Mouse (Mus musculus): Measurements from ENCODE around the gene Sorbs1. TPM values are rescaled to one million over a fixed set of nuclear protein-coding genes. Genes with fewer than 3 reads are reported as not detected.

Gene Sorbs1
- total RNA-seq, 2 experiments from 2014 or later, result 90.0 to 111 TPM

DNA sequence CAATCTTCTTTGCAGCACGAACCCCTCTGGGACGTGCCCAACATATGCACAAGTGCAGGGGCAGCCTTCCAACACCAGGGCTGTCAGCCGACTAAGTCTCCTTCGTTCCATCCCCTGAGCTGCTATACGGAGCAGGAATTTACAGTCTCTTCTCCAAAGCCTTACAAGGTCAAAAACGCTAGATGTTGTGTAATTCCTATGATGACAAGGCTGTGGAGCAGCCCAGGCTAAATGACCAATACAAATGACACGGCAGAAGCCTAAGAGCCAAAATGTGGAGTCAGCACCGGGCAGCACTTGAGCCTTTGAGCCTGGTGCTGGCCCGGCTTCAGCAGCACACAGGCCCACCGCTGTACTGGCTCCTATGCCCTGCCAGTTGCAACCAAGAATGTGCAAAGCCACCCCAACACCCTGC is 35.4 kb downstream of the Sorbs1 start:
- DNase-seq, result peak; percentile 65 to 73

DNA sequence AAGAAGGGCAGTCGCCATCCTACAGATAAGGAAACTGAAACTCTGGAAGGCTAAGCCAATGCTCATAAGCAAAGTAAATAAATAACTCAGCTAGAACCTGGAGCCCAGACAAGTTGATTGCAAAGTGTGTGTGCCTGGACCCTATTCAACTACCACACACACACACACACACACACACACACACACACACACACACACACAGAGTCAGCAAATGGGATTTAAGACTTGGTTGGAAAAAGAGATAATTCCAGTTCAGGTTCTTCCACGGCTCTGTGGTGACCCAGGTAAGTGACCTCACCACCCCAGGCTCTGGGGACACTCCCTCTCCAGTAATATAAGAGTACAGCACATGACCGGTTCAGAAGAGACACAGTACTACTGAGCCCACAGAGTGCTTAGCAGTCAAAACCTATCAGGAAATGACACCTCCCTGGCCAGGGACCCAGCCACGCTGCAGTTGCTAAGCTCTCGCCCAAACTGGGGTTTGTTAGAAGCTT is 36.1 kb downstream of the Sorbs1 start:
- peak; percentile 28 to 32 for DNase-seq

DNA sequence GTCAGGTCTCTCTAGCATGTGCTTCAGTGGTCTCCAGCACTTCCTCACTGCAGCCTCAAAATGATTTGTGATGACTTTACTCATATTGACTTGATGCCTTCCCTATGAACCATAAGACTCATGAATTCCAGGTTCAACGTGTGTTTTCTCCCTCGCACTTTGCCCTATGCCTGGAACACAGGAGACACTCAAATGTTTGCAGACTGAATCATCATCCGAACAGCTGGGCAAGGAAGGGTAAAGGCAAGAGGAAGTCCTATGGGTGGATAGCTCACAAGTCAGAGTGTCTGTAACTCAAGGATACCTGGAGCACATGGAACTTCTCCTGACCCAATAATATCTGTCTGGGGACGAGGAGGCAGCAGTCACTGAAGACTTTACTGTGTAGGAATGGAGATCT is 37.1 kb downstream of the Sorbs1 start:
- no peak for DNase-seq

DNA sequence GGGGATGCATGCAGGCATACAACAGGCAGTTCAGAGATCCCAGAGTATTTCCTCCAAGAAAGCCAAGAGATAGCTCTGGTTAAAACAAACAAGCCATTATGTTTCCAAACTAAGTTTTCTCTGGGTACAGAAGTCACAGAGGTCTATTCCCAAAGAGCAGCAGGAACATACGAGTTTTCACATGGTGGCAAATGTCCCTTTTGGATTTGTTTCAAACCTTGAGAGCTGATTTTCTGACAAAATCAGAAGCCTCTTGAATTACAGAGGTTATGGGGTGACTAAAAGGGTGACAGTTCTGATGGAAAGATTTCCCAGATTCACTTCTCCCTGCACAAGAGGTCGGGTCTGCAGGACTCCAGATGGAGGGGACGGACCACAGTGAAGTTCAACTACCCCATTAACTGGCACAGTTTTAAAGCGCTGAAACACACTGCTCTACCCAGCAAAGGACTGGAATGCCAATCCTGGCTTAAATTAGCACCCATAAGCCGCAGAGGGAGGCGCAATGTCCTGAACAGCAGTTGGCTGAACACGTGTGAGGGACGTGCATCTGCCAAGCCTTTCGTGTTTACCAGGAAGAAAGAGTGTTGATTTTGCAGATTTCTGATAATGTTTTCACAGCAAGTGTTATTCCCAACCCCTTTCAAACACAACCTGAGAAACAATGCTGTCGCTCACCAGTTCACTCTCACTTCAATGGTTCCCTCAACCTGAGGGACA is 41.9 kb downstream of the Sorbs1 start:
- no peak for DNase-seq

DNA sequence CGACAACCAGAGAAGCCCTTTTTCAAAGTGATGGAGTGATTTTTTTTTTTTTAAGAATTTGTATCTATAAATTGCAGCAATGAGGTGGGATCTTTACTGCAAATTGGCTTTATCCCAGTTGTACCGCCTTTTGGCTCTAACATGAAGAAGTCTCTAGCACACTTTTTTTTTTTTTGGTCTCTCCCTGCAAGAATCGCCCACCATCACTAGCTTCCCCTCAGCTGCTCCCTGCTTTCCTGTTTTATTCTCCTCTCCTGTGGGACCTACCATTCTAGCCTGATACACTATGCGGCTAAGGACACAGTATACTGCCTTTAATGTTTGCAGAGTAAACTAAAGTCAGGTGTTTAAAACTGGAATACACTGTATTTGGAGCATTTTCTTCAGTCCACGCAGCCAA is 43.8 kb downstream of the Sorbs1 start:
- DNase-seq, result no peak

DNA sequence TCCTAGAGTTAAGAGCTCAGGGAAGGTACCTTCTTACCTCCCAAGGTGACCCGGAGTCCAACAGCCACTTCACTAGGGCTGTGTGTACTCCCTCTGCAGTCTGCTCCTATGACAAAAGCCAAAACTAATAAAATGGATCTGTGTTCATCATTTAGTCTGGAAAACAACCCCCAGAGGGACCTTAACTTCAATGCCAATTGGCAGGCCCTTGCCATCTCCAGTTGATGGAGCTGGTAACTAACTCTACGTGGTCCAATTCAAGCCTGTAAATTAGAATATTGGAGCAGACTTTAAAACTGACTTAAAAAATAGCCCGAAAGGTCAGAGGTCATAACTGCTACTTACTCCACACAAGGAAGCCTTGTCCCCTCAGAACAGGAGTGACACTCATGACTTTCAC is 45.3 kb downstream of the Sorbs1 start:
- no peak for DNase-seq

DNA sequence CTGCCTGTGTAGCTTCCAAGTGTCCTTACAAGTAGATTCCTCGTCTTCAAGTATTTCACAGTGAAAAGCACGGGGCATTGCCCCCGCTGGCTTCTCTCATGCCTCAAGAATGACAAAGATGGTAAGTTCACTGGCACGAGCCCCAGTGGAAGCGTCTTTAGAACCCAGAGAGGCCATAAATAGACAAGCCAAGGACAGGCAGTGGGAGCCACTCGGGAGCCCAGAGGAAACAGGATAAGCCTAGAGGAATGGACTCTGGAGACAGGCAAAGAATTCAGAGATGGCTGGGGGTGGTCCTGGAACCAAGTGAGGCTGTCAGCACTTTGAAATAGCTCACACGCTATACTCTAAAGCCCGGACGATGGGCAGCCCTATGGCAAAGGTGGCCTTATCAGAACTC is 45.8 kb downstream of the Sorbs1 start:
- peak; percentile 40 to 49 for DNase-seq

DNA sequence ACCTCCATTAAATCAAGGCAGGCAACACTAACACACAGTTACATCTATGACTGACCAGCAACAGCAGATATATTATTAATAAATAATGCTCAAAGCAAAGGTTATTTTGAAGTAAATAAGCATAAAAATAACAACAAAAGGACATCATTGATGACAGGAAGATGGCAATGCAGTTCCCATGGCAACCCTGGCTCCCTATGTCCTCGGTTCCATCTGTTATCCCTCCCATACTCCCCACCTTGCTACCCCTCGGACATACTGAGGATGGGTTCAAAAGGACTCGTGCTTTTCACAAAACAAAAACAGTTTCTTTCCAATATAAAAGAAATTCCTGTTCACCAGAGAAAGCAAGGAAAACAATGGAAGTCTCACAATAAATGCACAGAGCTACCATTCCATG is 48.2 kb downstream of the Sorbs1 start:
- DNase-seq, result no peak

DNA sequence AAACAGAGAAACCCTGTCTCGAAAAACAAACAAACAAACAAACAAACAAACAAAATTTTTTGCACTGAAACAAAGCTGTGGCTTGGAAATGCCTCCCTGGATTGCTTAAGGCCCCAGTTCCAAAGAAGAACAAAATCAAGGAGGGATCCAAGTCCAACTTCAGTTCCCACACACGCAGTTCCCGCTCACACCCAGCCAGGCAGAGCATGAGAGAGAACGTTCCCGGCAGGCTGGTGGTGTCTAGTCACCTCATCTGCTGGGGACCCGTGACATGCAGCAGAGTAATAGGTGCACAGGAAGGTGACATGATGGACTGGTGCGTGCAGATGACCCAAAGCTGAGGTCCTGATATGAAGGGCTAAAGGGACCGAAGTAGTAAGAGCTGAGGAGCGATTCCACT is 49.2 kb downstream of the Sorbs1 start:
- DNase-seq, result no peak

DNA sequence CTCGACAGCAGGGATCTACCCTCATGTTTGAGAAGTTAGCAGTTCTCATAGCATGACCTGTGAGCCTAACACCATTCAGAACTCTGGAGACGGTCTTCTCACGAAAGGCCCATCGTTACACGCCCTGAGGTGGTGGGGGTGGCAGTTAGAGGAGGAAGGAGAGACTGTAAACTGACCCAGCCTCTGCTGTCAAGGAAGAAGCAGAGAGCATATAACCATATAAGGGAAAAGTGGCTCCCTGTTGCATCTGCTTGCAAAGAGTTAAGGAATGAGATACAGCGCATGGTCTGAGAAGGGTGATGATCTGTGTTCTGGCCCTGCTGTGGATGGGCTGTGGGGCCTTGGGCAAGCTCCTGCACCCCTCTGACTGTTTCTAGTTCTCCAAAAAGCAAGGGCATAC is 50.7 kb downstream of the Sorbs1 start:
- no peak for DNase-seq

DNA sequence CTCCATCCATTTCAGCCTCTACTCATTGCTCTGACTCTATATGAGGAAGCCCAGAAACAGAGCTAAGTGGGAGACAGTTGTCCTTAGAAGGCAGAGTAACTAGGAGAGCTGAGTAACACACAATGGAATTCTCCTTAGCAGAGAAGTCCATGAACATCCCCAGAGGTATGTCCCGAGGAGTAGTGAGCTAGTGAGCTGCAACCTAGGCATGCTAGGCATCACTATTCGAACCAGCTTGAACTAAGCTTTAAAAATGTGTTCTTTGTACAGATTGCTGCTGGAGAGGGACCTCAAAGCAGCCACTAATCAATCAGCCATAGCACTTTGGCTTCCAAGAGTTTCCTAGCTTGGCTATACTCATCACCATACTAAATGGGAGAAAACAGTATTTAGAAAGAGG is 51.1 kb downstream of the Sorbs1 start:
- no peak for DNase-seq

DNA sequence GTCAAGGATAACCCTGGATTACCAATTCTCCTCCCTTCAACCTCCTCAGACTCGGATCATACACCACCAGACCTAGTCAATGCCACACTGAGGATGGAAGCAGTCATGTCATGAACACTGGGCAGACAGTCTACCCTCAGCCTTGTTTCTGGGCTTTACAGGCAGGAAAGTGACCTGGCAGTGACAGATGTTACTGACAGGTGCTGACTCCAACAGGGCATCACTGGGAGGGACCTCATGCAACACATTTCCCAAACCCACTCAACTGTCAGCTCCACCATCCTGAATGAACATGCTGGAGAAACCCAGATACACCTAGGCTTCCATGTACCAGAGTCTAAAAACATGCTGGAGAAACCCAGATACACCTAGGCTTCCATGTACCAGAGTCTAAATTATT is 51.9 kb downstream of the Sorbs1 start:
- no peak for DNase-seq

DNA sequence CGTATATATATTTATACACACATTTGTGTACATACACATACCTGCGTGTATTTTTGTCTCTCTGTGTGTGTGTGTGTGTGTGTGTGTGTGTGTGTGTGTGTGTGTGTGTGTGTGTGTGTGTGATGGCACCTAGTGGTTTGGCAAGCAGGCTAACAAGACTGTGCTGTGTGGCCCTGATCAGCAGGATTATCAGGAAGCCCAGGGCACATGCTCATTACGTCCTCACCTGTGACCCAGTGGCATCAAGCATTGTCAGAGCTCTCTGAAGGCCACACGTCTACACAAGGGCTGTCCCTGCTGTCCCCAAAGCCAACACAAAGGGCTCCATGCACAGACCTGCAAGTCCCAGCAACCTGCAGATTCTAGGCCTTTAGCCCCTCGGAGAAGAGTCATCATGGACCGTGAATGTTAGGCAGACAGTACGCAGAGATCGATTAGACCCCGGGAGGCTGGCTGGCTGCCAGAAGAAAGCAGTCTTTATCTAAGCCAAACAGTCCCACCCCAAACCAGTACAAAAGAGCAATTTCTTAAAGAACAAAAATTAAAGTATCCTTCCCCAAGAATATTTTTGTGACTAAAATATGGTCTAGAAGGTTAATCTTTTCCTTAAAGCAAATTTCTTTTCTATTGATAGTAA is 52.6 kb downstream of the Sorbs1 start:
- no peak for DNase-seq

DNA sequence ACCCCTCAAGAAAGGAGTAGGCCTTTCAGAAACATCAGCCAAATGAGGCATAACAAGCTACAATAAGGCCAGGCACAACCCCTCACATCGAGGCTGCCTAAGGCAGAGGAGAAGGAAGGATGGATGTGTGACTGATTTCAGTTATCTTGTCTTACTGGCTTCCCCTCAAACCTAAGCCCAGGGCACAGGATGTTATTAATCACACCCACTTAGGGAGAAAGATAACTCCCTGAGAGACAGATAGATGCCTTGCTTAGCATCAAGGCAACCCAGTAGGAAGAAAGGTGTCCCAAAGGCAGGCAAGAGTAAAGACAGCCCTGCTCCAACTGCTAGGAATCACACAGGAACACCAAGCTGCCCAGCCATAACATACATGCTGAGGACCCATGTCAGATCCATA is 54.2 kb downstream of the Sorbs1 start:
- DNase-seq, result no peak

DNA sequence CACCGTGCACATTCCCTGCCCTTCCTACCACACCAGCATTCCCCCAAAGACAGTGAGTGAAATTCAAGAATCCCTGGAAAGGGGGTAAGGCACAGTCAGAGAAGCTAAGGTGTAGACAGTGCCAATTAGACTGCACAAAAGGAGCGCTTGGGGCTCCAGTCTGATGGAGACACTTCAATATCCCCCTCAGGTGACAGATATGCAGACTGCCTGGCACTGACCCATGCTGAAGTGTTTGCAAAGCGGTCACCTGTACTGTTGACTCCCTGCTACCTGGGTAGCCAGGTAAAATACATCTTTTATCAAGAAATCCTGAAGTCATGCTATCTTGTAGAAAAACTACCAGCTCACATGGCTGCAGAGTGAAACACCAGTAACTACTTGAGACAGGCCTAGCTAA is 54.8 kb downstream of the Sorbs1 start:
- DNase-seq, result no peak

DNA sequence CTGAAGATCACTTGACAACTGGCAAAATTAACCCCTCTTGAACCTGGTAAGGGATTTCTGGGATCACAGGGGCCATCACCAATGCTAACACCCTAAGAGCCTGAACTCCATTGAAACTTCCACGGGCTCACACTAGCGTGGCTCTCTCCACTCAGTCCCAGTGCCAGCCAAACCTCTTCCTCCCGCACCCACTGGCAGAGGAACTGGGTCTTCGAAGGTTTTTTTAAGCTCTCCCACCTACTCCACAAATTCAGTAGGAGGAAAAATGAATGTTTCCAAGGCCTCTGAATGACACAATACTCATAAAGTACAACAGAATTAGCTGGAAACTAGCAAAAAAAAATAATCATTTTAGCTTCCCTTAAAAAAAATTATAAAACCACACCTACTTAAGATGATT is 58.3 kb downstream of the Sorbs1 start:
- DNase-seq, result no peak

DNA sequence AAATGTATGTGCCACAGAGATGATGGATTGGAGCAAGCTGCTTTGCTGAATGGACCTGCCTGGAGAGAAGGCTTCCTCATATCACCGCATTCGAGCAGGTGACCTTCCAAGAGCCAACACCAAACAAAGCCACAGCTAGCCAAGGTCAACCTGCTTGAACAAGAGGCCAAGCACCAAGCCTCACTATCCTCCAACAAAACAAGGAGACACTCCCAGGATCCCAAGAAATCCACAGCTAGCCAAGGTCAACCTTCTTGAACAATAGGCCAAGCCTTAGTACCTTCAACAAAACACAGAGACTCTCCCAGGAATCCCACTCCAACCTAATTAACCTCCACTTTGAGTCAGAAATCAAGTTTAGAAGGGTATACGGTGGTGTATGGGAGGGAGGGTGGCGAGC is 59.5 kb downstream of the Sorbs1 start:
- no peak for DNase-seq

DNA sequence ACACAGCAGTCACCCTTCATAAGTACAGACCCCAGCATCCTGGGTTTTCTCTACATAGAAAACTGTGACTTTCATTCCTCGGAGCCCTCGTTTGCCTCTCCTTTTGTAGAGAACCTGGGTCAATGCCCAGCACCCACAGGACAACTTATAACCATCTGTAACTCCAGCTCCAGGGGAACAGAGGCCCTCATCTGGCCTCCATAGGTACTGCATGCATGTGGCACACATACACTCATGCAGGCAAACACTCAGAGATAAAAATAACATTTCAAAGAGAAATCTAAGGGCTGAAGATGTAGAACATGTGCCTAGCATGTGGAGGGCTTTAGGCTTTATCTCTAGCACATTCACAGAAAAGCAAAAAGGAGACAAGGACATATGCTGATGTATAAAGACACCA is 61.4 kb downstream of the Sorbs1 start:
- no peak for DNase-seq

DNA sequence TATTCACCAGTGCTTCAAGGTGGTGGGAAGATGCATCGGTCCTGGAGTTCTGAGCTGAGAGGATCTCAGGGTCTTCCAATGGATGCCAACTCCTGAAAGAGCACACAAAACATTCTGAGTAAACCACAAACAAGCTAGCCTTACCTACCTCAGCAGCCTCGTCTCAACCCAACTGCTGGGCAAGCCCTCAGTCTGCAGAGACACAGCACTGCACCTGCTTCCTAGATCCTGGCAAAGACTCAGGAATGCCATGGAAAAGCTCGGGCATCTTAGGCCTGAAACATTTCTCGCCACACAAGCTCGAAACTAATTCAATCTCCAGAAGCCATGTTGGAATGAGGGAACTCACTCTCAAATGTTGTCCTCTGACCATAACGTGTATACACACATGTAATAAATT is 62.3 kb downstream of the Sorbs1 start:
- no peak for DNase-seq

DNA sequence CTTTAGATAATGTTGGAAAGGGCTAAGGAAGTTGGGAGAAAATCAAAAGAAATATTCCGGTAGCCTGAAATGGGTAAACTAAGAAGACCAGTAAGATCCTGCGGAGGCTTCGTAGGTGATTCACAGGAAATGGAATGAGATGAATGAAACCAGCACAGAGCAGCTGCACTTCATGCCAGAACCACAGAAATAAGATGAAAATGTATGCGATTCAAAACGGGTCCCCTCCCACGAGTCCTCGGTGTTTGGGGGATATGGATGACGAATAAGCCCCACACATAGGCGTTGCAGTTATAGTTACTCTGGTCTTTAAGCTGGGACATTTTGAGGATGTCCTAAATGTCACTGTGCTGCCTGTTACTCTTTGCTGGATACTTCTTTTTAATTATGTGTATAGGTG is 67.1 kb downstream of the Sorbs1 start:
- no peak for DNase-seq

DNA sequence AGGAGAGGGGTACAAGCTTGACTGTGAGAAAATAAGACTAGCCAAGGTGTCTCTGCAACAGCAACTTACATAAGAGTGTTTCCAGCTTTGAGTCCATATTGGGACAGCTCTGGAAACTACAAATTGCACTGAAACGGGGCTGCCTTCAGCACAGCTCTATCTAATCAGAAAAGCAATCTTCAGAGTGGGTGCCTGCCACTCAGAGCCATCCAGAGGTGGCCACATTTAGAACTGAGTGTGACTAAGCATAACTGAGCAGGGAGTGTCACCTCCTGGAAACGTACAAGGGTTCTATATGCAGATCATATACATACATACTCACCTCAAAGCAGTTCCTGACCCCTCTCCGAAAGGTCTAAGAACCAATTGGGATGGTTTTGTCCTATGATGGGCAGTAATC is 71.2 kb downstream of the Sorbs1 start:
- no peak for DNase-seq

DNA sequence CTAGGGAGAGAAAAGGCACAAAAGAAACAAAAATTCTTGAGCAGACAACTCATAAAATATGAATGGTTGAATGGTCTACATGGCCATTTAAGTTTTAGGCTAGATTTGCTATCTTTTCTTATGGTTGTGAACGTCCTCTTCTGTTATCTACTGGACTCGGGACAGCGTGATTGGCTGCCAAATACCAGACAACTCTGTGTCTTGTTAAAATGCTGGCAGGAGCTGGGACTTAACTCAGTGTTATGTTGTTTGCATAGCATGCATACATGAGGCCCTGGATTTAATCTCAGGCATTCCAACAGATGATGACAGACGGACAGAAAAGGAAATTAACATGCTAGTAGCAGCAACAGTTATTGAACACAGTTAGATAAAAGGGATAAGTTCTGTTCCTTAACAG is 72.6 kb downstream of the Sorbs1 start:
- DNase-seq, result no peak

DNA sequence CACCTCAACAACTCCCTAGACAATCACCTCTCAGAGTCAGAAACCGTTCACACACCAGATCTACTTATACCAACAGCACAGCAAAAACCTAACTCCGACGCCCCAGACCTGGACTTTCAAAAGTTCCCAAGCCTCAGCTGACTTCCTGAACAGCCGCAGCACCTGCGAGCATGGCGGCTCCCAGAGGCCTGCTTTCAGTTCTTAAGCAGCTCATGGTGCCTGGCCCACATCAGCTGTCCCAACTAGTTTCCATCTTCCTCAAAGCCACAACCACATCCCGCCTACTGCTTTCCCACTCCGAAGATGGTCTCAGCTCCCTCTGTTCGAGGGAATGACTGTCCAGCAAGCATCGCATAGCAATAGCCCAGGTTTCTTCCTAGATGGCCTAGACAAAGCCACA is 74.7 kb downstream of the Sorbs1 start:
- DNase-seq, result no peak

DNA sequence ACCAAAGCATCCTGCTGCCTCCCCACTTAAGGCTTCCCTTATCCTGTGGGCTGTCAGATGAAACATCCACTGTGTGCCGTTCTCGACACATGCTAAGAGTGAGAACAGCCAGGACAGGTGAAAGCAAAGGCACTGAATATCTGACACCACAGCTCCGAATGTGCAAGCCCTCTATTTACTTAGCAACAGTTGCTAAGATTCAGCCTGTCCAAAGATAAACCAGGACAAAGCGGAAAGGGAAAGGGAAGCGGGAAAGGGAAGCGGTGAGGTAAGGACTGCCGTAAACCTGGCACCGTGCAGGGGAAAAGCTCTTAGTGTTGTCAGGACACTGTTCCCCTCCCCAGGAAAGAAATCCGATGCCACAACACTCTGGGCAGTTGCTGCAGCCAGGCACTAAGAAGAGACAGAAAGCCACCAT is 75.9 kb downstream of the Sorbs1 start:
- DNase-seq, result peak; percentile 10 to 39
